Mouse (Mus musculus): Measurements from ENCODE around the gene Ift52. TPM values are rescaled to one million over a fixed set of nuclear protein-coding genes. Genes with fewer than 3 reads are reported as not detected.

The Ift52 gene
- polyA plus RNA-seq, 1 experiment = 21.1 TPM

DNA sequence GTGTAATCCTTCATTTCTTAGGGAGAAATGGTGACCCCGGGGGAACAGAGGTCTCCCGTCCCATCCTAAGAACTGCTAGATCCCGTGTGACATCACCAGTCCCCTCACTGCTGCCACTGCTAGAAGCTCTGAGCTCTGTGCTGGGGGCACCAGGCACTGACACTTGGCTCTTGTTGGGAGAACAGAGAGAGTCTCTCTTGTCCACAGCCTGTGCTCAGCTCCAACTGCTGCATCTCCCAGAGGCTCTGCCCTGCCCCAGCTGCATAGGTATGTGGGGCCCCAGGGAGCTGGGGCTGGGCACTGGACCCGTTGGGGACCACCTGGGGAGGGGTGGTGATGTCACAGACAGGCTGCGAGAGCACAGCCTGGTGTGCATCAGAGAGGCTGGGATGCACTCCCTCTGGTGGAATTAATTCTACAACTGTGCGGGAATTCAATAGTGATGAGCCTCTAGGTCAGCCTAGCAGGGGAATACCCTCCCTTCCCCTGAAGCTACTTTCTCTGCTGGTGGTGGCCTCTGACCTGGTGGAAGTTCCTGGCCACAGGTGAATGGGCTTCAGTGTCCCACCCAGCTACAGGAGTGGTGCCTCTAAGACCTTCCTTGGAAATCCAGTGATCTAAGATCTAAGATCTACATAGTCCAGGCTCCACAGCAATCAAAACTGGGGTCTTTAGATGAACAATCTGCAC, 25.6 kb upstream of the Ift52 start:
- TF ChIP-seq TCF12 (IDR thresholded peaks at IDR 0.05; ENCODE audit: insufficient read depth, poor library complexity, severe bottlenecking) = no peak
- TF ChIP-seq MYOG (IDR thresholded peaks at IDR 0.05; ENCODE audit: control insufficient read depth in 1 of 3, insufficient read depth in 1 of 3, insufficient read length in 2 of 3, low read depth in 2 of 3) = no peak
- TF ChIP-seq MYOD1 (IDR thresholded peaks at IDR 0.05; ENCODE audit: control insufficient read depth in 1 of 3, insufficient read length in 2 of 3, low read depth in 2 of 3) = no peak
- TF ChIP-seq CEBPB (IDR thresholded peaks at IDR 0.05; ENCODE audit: insufficient read depth, poor library complexity, severe bottlenecking) = no peak
- TF ChIP-seq SRF (IDR thresholded peaks at IDR 0.05; ENCODE audit: control insufficient read depth, insufficient read length, low read depth) = no peak
- no peak for TF ChIP-seq MAX (IDR thresholded peaks at IDR 0.05; ENCODE audit: low read depth)
- no peak for TF ChIP-seq USF1 (IDR thresholded peaks at IDR 0.05; ENCODE audit: low read depth)
- no peak for TF ChIP-seq POLR2AphosphoS2 (IDR thresholded peaks at IDR 0.05; ENCODE audit: insufficient read length, low read depth)
- no peak for TF ChIP-seq TCF3 (IDR thresholded peaks at IDR 0.05; ENCODE audit: insufficient read length, low read depth)
- no peak for TF ChIP-seq E2F4 (IDR thresholded peaks at IDR 0.05; ENCODE audit: insufficient read depth)
- TF ChIP-seq REST (IDR thresholded peaks at IDR 0.05; ENCODE audit: insufficient read depth, insufficient read length) = no peak
- no peak for TF ChIP-seq POLR2A (IDR thresholded peaks at IDR 0.05; ENCODE audit: insufficient read length, low read depth)
- H3ac ChIP-seq (ENCODE audit: control insufficient read depth, insufficient read length) = no peak overlapping the region
- no peaks in the 10 kb centered on the region for H3K79me2 ChIP-seq (ENCODE audit: control insufficient read depth, insufficient read depth)
- H3K36me3 ChIP-seq (ENCODE audit: control insufficient read depth, insufficient read depth) = no peaks in the 10 kb centered on the region
- H3K4me2 ChIP-seq (ENCODE audit: low read depth) = no peak overlapping the region
- H3K27me3 ChIP-seq (ENCODE audit: control insufficient read depth, insufficient read depth, insufficient read length) = peaks cover 11% of the 10 kb centered on the region
- no peak overlapping the region for H3K4me3 ChIP-seq

DNA sequence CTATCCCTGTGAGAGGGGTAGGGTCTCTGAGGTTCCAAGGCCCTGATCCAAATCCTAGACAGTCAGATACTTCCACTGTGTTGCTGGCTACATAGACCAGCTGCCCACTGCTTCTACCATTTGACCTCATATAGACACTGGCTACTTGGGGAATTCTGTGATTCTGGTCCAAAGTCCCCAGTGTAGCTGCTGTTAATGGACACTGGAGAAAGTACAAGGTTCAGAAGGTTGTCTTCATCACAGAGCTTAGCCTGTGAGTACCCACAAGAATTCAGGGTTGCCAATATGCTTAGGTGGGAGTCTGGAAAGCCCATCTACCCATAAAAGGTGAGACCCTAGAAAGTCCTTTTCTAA, 25.1 kb upstream of the Ift52 start:
- Histone ChIP-seq H3ac (ENCODE audit: control insufficient read depth, insufficient read length) (no peak overlapping the region), H3K27me3 (ENCODE audit: control insufficient read depth, insufficient read depth, insufficient read length) (peaks cover 11% of the 10 kb centered on the region), H3K4me3 (no peak overlapping the region), H3K4me2 (ENCODE audit: low read depth) (no peak overlapping the region), H3K79me2 (ENCODE audit: control insufficient read depth, insufficient read depth) (no peaks in the 10 kb centered on the region), H3K36me3 (ENCODE audit: control insufficient read depth, insufficient read depth) (no peaks in the 10 kb centered on the region)
- TF ChIP-seq REST (IDR thresholded peaks at IDR 0.05; ENCODE audit: insufficient read depth, insufficient read length) = no peak

- Histone ChIP-seq H3K4me2 (ENCODE audit: low read depth) (no peak overlapping the region), H3K79me2 (ENCODE audit: control insufficient read depth, insufficient read depth) (no peaks in the 10 kb centered on the region), H3K27me3 (ENCODE audit: control insufficient read depth, insufficient read depth, insufficient read length) (peaks cover 11% of the 10 kb centered on the region), H3ac (ENCODE audit: control insufficient read depth, insufficient read length) (no peak overlapping the region), H3K36me3 (ENCODE audit: control insufficient read depth, insufficient read depth) (no peaks in the 10 kb centered on the region), H3K4me3 (no peak overlapping the region)
- TF ChIP-seq POLR2AphosphoS2 (IDR thresholded peaks at IDR 0.05; ENCODE audit: insufficient read length, low read depth) (no peak), MAX (IDR thresholded peaks at IDR 0.05; ENCODE audit: low read depth) (no peak), POLR2A (IDR thresholded peaks at IDR 0.05; ENCODE audit: insufficient read length, low read depth) (no peak), REST (IDR thresholded peaks at IDR 0.05; ENCODE audit: insufficient read depth, insufficient read length) (no peak), SRF (IDR thresholded peaks at IDR 0.05; ENCODE audit: control insufficient read depth, insufficient read length, low read depth) (no peak), MYOG (IDR thresholded peaks at IDR 0.05; ENCODE audit: control insufficient read depth in 1 of 3, insufficient read depth in 1 of 3, insufficient read length in 2 of 3, low read depth in 2 of 3) (no peak), CEBPB (IDR thresholded peaks at IDR 0.05; ENCODE audit: insufficient read depth, poor library complexity, severe bottlenecking) (no peak), E2F4 (IDR thresholded peaks at IDR 0.05; ENCODE audit: insufficient read depth) (no peak), TCF12 (IDR thresholded peaks at IDR 0.05; ENCODE audit: insufficient read depth, poor library complexity, severe bottlenecking) (no peak), MYOD1 (IDR thresholded peaks at IDR 0.05; ENCODE audit: control insufficient read depth in 1 of 3, insufficient read length in 2 of 3, low read depth in 2 of 3) (no peak), TCF3 (IDR thresholded peaks at IDR 0.05; ENCODE audit: insufficient read length, low read depth) (no peak), USF1 (IDR thresholded peaks at IDR 0.05; ENCODE audit: low read depth) (no peak)
Observed at GRCm38 (mm10) chr2:162993881-162994616, 23.1 kb upstream of the Ift52 start.

GRCm38 (mm10) chr2:162998528-162999230, 18.5 kb upstream of the Ift52 start:
- no peak overlapping the region for H3K4me3 ChIP-seq
- peaks cover 21% of the 10 kb centered on the region for H3K27me3 ChIP-seq (ENCODE audit: control insufficient read depth, insufficient read depth, insufficient read length)
- H3K79me2 ChIP-seq (ENCODE audit: control insufficient read depth, insufficient read depth) = no peaks in the 10 kb centered on the region
- no peak overlapping the region for H3K4me2 ChIP-seq (ENCODE audit: low read depth)
- H3ac ChIP-seq (ENCODE audit: control insufficient read depth, insufficient read length) = no peak overlapping the region
- no peak for TF ChIP-seq E2F4 (IDR thresholded peaks at IDR 0.05; ENCODE audit: insufficient read depth)
- no peak for TF ChIP-seq MYOG (IDR thresholded peaks at IDR 0.05; ENCODE audit: control insufficient read depth in 1 of 3, insufficient read depth in 1 of 3, insufficient read length in 2 of 3, low read depth in 2 of 3)
- no peak for TF ChIP-seq POLR2AphosphoS2 (IDR thresholded peaks at IDR 0.05; ENCODE audit: insufficient read length, low read depth)
- TF ChIP-seq USF1 (IDR thresholded peaks at IDR 0.05; ENCODE audit: low read depth) = no peak
- no peak for TF ChIP-seq MAX (IDR thresholded peaks at IDR 0.05; ENCODE audit: low read depth)
- no peak for TF ChIP-seq CEBPB (IDR thresholded peaks at IDR 0.05; ENCODE audit: insufficient read depth, poor library complexity, severe bottlenecking)
- TF ChIP-seq POLR2A (IDR thresholded peaks at IDR 0.05; ENCODE audit: insufficient read length, low read depth) = no peak
- TF ChIP-seq TCF12 (IDR thresholded peaks at IDR 0.05; ENCODE audit: insufficient read depth, poor library complexity, severe bottlenecking) = no peak
- no peaks in the 10 kb centered on the region for H3K36me3 ChIP-seq (ENCODE audit: control insufficient read depth, insufficient read depth)
